ENCODE assay signal across 9 mouse cellular contexts in genomic region chr2:73037266-73038046, GRCm38 (mm10). TPM values are rescaled to one million over a fixed set of nuclear protein-coding genes. Genes with fewer than 3 reads are reported as not detected.
DNase-seq lines count a peak whose midpoint lies in the region; ATAC-seq and TF ChIP-seq lines count a peak whose summit lies in the region.
"Had no signal": no experiment of that assay in that cellular context is flagged by ENCODE, and none has a peak within 500 bp of the region (broad histone marks: within the 10 kb centered on the region; RNA-seq: fewer than 3 reads in every experiment).

No protein-coding gene starts in this region.

- no peaks in the 10 kb centered on the region for H3K4me1 ChIP-seq in ES-Bruce4 (ENCODE audit: control insufficient read depth, insufficient read depth, low read length)
- H3K4me1 ChIP-seq in lung, postnatal 0 days (ENCODE audit: insufficient read depth, low read depth, low read length): peaks cover 3% of the 10 kb centered on the region; the same call in 1 of the 2 replicates
- peaks cover 7% of the 10 kb centered on the region for H3K4me1 ChIP-seq in midbrain, embryonic 14.5 days (ENCODE audit: control insufficient read depth, insufficient read depth, low read length)

- intact Hi-C loops in heart, postnatal 36 days (cut with DNase I): no loop called here

- 40% methylated on average over 13 of the region's 13 CpGs for whole genome bisulfite sequencing in lung, postnatal 0 days
- 66% methylated on average over 13 of the region's 13 CpGs for WGBS in midbrain, embryonic 14.5 days

- peak overlapping the region; percentile 34; the same call in 1 of the 2 replicates for H3K9ac ChIP-seq in ES-Bruce4 (ENCODE audit: low read depth, poor library complexity, severe bottlenecking)
- H3K9ac ChIP-seq in lung, postnatal 0 days (replicated peaks; ENCODE audit: low read depth): no peak overlapping the region
- no peak overlapping the region for H3K9ac ChIP-seq in midbrain, embryonic 14.5 days (replicated peaks; ENCODE audit: low read length)

- no peak for TF ChIP-seq EP300 in ES-Bruce4 (IDR thresholded peaks at IDR 0.05; ENCODE audit: insufficient read depth, low read depth, low read length)
- peak; percentile 57 for TF ChIP-seq EP300 in lung, postnatal 0 days (IDR thresholded peaks at IDR 0.05)

- H3K9me3 ChIP-seq in ES-Bruce4 (replicated peaks; ENCODE audit: control insufficient read depth, insufficient read depth, low read length, poor library complexity, severe bottlenecking): no peaks in the 10 kb centered on the region
- H3K9me3 ChIP-seq in lung, postnatal 0 days (ENCODE audit: low read length): no peaks in the 10 kb centered on the region
- H3K9me3 ChIP-seq in midbrain, embryonic 14.5 days (ENCODE audit: control insufficient read depth, low read length): no peaks in the 10 kb centered on the region
- H3K9me3 ChIP-seq: midbrain, embryonic 12.5 days had no signal

- H3K27me3 ChIP-seq in ES-Bruce4 (ENCODE audit: control insufficient read depth, insufficient read depth, low read length, poor library complexity, severe bottlenecking): no peaks in the 10 kb centered on the region
- no peaks in the 10 kb centered on the region for H3K27me3 ChIP-seq in lung, postnatal 0 days (replicated peaks; ENCODE audit: insufficient read depth, low read length)
- H3K27me3 ChIP-seq in midbrain, embryonic 14.5 days (ENCODE audit: control insufficient read depth, insufficient read depth, low read length): 0 out of 2 replicates have a peak, but pooled peaks cover 3% of the 10 kb centered on the region

- peak; percentile 73 for DNase-seq in R1 (ENCODE audit: low read depth, low spot score)
- DNase-seq in heart, postnatal 36 days: peak; percentile 35 to 60
- DNase-seq in lung, postnatal 0 days (ENCODE audit: low spot score): peak; percentile 84
- no peak for DNase-seq in urinary bladder, adult 18-20 months (ENCODE audit: low spot score in 2 of 2)
- no peak for DNase-seq in adrenal gland, postnatal 10 days
- no peak for DNase-seq in midbrain, embryonic 14.5 days

- ATAC-seq in lung, postnatal 0 days: peak; percentile 67
- no peak for ATAC-seq in midbrain, embryonic 14.5 days (ENCODE audit: low FRiP score, low TSS enrichment)

- H3K27ac ChIP-seq in ES-Bruce4 (ENCODE audit: insufficient read depth, low read length): peak overlapping the region; percentile 74
- peak overlapping the region; percentile 93 for H3K27ac ChIP-seq in lung, postnatal 0 days (ENCODE audit: low read length)
- no peak overlapping the region for H3K27ac ChIP-seq in midbrain, embryonic 14.5 days (replicated peaks; ENCODE audit: low read depth, low read length)
- H3K27ac ChIP-seq: midbrain, embryonic 12.5 days had no signal

- H3K36me3 ChIP-seq in ES-Bruce4 (ENCODE audit: control insufficient read depth, insufficient read depth, low read length, poor library complexity, severe bottlenecking): no peaks in the 10 kb centered on the region
- no peaks in the 10 kb centered on the region for H3K36me3 ChIP-seq in lung, postnatal 0 days (ENCODE audit: insufficient read depth, low read length)
- H3K36me3 ChIP-seq in midbrain, embryonic 14.5 days (ENCODE audit: control insufficient read depth, insufficient read depth, low read length): no peaks in the 10 kb centered on the region
- H3K36me3 ChIP-seq: midbrain, embryonic 12.5 days had no signal

- H3K4me3 ChIP-seq in ES-Bruce4 (ENCODE audit: low read depth, low read length): peak overlapping the region; percentile 40
- 0 out of 2 replicates have a peak overlapping the region, but pooled peaks have one; percentile 17 for H3K4me3 ChIP-seq in lung, postnatal 0 days (ENCODE audit: low read depth, low read length)
- H3K4me3 ChIP-seq in midbrain, embryonic 14.5 days (replicated peaks; ENCODE audit: low read depth, low read length): no peak overlapping the region

- peak overlapping the region; percentile 43 for H3K4me2 ChIP-seq in lung, postnatal 0 days (replicated peaks; ENCODE audit: low read depth, low read length)
- H3K4me2 ChIP-seq in midbrain, embryonic 14.5 days (ENCODE audit: low read length): no peak overlapping the region

- no peak for TF ChIP-seq POLR2A in ES-Bruce4 (IDR thresholded peaks at IDR 0.05; ENCODE audit: insufficient read depth, low read length)

- TF ChIP-seq CTCF in ES-Bruce4 (IDR thresholded peaks at IDR 0.05; ENCODE audit: low read depth, low read length): no peak
- no peak for TF ChIP-seq CTCF in lung, postnatal 0 days (IDR thresholded peaks at IDR 0.05)

RNA-seq across cellular contexts. Expression of gene Gm11084, which starts 50.9 kb away (rescaled TPM):
- polyA plus RNA-seq in ES-Bruce4 (2011; ENCODE audit: insufficient read depth, insufficient read length, low read depth, missing spikeins): not detected in 2 replicates
- total RNA-seq in heart, postnatal 36 days (2021): not detected
- not detected in 2 replicates for polyA plus RNA-seq in lung, postnatal 0 days (2015; fragmentation: Nextera tagmentation; extraction: Ambion mirVana)
- not detected for total RNA-seq in adrenal gland, postnatal 10 days (2021)
- not detected in 2 replicates for polyA plus RNA-seq in midbrain, embryonic 14.5 days (2014; fragmentation: Nextera tagmentation; extraction: Ambion mirVana)
- polyA plus RNA-seq: erythroblast, embryonic 14.5 days; midbrain, embryonic 12.5 days had no signal

RNA-seq across cellular contexts. Expression of gene Sp3, which starts 57.2 kb away (rescaled TPM):
- polyA plus RNA-seq in ES-Bruce4 (2011; ENCODE audit: insufficient read depth, insufficient read length, low read depth, missing spikeins): 98.0 and 102 TPM in 2 replicates
- total RNA-seq in heart, postnatal 36 days (2021): 10 to 100 TPM; 34.9 to 37.6 TPM
- polyA plus RNA-seq in lung, postnatal 0 days (2015; fragmentation: Nextera tagmentation; extraction: Ambion mirVana): 36.1 and 41.3 TPM in 2 replicates
- 10 to 100 TPM; 67.8 to 70.8 TPM for total RNA-seq in adrenal gland, postnatal 10 days (2021)
- polyA plus RNA-seq in midbrain, embryonic 14.5 days (2014; fragmentation: Nextera tagmentation; extraction: Ambion mirVana): 43.5 and 61.5 TPM in 2 replicates

Comparison
In these comparisons a context has a peak if more than half of its experiments do, and no peak if none do; other contexts are left out.
1. DNase-seq: peak in R1 (single experiment), heart, postnatal 36 days (2 of 2) and lung, postnatal 0 days (single experiment); none in urinary bladder, adult 18-20 months (0 of 2), adrenal gland, postnatal 10 days (single experiment) and midbrain, embryonic 14.5 days (single experiment).